Mouse (Mus musculus) kidney, postnatal 10 days (tissue): ENCODE results near the gene Atxn2.
A peak's percentile ranks its signal among the peaks of the same experiment; 100 is the strongest.
"Not testable (repeated sequence)": the region's sequence is repeated elsewhere in the genome, so short reads cannot be mapped to it uniquely, and the experiment has no call there.

Experiments used
- DNase-seq: peaks from one replicate; pipeline ENCODE4 v3.0.0; 2021; ENCODE audit warnings: mixed read lengths

Atxn2 gene

GRCm38 (mm10) chr5:121711928-121712231 is 743 bp downstream of the Atxn2 start:
- DNase-seq = no peak

DNA sequence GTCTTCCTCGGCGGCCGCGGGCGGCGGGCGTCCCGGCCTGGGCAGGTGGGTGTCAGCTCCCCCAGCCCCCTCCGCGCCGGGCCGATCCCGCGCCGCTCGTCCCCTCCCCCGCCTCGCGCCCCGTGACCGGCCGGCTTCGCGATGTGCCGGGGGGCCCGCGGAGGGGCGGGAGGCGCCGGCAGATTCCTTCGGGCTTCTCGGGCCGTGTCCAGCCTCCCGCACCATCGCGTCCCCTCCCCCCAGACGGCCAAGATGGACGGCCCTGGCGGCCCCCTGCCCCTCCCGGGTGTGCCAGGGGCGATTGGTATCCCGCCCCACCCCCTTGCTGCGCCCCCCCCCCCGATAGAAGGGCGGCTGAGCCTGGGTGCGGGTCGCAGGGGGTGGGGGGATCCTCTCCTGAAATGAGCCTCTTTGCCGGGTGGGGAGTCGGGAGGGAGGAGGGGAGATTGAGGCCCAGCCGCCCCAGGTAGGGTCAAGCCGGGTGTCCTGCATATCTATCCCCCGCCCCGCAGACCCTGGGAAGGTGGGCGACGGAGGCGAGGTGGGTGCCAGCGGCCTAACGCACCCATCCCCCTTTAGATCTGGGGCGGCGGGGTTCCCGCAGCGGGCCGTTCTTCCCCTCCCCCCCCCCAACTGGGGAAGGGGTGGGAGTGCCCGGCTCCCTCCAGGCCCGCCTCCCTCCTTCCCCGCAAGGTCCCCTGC is 1.2 kb downstream of the Atxn2 start:
- DNase-seq = peak; percentile 76

DNA sequence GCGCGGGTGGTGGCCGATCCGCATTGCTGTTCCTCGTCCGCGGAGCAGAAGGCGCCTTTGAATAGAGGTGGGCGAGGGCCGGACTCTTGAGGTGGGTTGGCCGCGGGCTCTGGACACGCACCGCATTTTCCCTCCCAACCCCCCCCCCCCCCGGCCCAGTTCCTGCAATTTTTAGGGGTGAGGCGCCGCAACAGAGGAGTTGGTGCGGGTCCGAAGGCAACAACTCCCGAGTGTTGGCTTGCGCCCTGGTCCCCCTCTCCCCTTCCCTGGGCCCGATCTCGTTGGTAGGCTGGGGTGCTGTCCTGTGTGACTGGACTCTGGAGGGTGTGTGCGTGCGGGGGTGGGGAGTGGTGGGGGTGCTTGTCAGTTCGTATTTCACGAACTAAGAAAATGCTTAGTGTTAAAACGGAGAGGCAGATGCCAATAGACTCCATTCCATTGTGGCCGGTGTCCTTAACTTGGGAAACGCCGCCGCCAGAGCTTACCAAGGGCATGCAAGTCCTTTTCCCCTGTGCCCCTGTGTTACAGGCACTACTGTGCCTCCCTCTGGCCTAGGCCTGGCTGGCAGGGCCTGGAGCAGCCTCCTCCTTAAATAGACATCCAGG is 1.9 kb downstream of the Atxn2 start:
- DNase-seq = peak; percentile 74

DNA sequence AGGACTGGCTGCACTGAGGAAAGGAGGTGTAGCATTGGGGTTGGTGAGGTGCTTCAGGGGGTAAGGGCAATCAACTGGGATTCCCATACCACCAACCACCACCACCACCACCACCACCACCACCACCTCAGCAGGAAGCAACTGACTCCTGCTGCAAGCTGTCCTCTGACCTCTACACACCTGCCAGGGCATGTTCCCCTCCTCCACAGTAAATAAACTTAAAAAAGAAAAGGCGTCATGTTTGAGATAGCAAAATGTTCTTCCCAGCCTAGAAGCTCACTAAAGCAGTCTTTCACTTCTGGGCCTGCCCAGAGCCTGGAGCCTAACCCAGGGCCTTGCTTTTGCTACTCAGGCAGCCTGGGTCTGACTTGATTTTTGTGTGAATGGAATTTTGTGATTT is 3.2 kb downstream of the Atxn2 start:
- DNase-seq = no peak

DNA sequence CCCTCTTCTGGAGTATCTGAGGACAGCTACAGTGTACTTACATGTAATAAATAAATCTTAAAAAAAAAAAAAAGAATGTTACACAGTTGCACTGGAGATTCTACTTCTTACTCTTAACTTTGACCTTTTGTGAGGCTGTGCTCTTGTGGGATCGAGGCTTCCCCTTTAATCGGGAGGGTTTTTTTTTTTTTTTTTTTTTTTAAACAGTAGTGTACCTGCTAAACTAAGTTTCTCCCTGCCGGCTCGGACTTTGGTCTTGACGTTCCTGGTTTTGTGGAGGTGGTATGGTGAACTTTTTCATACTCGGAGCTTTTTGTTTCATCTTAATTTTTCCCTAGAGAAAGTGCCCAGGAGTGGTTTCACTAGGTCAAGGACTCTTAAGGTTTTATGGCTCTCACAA is 3.8 kb downstream of the Atxn2 start:
- DNase-seq = no peak

DNA sequence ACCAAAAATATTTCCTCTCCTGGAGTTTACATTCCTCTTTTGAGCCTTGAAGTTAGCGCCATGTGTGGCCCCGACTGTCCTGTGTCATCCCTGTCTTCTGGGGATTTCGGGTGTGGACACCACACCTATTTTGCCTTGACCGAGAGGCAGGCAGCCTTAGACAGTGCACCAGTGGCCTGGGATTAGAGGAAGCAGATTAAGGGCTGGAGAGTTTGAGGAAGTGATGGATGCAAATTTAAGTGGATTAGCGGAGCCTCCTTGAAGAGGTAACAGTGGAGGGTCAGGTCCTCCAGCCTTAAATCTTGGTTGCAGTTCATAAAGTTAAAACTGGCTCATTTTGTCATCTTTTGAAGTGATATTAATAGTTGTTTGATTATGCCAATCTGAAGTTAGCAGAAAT is 7.3 kb downstream of the Atxn2 start:
- no peak for DNase-seq

DNA sequence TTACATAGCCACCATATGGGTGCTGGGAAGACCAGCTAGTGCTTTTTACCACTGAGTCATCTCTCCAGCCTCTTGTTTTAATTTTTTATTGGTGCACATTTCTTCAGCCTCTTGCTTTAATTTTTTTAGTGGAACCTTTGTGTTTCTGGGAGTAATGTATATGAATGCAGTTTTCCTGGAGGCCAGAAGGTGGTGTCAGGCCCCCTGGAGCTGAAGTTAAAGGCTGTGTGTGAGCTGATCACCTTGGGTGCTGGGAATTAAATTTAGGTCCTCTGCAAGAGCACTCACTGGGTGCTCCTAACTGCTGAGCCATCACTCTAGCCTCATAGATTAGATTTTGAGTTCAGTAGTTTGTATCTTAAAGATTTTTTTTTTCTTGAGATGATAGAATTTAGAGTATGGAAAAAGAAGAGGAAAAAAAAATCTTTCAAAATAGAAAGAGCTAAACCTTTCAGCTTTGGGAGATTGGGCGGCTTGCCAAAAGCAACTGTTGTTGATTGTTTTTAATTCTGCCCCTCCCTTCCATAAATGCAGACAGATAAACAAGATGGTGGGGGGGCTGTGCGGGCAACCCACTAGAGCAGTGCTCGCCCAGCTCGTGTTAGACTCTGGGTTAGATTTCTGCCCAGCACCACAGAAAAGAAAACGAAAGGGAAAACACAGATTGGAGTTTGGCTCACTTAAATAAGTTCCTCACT is 9.9 kb downstream of the Atxn2 start:
- DNase-seq = peak; percentile 46

DNA sequence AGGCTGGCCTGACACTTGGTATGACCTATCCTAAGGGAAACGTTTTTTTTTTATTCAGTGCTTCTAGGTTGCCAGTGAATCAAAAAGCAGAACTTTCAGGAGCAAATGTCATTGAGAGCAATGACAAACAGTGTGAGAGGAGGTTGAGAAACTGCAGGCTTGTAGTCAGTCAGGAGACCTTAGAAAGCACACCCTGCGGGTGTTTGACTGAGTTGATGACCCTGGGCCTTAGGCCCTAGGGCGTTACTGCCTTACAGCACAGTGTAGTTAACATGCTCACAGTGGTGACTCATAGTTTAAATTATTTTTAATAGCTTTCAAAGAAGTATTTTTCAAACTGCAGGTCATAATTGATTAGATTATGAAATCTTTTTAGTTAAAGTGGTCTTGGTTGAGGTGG is 10.7 kb downstream of the Atxn2 start:
- DNase-seq = no peak

DNA sequence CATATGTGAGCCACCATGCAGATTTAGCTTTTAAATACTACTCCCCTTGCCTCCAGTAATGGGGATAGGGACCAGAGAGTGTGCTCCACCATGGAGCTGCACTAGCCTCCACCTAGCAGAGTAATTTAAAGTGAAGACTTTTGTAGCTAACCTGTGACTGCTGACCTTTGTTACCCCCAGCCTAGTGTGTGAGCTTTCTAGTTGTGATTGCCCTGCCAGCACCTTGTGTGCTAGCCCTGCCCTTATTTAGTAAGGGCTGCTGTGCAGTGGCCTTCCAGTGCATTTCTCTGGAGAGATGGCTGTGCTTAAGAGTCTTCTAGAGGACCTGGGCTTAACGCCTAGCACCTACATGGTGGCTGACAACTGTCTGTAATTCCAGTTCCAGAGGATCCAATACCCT is 13.5 kb downstream of the Atxn2 start:
- DNase-seq = no peak

DNA sequence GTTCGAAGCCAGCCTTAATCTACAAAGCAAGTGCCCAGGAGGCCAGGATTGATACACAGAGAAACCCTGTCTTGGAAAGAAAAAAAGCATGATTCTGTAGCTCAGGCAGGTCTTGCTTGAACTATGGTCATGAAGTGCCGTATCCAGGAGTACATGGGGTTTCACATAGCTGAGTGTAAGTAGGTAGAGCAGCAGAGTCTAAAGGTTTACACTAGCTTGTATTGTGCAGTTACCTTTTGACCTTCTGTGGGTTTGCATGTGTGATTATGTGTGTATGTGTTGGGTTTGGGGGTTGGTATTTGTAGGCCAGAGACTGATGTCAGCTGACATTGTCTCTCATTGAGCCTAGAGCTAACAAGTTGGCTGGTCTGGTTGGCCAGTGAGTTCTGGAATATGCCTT is 18.9 kb downstream of the Atxn2 start:
- DNase-seq = no peak

DNA sequence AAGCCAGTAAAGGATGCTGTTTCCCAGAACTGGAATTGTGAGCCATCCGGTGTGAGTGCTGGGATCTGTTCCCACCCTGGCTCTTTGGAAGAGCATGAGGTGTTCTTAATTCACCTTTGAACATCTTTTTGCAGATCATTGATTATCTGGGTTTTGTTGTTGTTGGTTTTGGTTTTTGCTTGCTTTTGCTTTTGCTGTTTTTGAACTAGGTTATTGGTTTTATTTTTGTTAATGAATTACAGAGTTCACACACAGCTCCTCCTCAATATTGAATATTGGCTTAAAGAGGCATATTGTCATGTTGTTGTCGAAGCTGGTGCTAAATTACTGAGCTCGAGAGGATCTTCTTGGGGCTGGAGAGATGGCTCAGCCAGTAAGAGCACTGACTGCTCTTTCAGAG is 25.5 kb downstream of the Atxn2 start:
- no peak for DNase-seq

GRCm38 (mm10) chr5:121738162-121738561 is 27.0 kb downstream of the Atxn2 start:
- DNase-seq = not testable (repeated sequence)

GRCm38 (mm10) chr5:121738576-121739191 is 27.5 kb downstream of the Atxn2 start:
- no peak for DNase-seq

DNA sequence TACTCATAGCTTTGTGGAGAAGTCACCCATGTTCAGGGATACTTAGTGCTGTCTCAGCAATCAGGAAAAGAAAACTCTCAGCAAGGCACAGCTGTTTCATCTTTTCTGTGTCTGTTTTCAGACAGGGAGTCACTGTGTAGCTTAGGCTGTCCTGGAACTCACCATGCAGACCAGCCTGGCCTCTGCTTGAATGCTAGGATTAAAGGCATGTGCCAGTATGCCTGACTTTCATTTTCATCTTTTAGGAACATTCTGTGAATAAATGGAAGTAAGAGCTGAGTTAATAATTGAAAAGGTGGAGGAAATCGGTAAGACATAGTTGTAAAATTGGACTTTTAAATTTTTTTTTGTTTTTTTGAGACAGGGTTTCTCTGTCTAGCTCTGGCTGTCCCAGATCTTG is 29.4 kb downstream of the Atxn2 start:
- DNase-seq = no peak

- DNase-seq = no peak
Observed at GRCm38 (mm10) chr5:121742915-121743314, 31.8 kb downstream of the Atxn2 start.

DNA sequence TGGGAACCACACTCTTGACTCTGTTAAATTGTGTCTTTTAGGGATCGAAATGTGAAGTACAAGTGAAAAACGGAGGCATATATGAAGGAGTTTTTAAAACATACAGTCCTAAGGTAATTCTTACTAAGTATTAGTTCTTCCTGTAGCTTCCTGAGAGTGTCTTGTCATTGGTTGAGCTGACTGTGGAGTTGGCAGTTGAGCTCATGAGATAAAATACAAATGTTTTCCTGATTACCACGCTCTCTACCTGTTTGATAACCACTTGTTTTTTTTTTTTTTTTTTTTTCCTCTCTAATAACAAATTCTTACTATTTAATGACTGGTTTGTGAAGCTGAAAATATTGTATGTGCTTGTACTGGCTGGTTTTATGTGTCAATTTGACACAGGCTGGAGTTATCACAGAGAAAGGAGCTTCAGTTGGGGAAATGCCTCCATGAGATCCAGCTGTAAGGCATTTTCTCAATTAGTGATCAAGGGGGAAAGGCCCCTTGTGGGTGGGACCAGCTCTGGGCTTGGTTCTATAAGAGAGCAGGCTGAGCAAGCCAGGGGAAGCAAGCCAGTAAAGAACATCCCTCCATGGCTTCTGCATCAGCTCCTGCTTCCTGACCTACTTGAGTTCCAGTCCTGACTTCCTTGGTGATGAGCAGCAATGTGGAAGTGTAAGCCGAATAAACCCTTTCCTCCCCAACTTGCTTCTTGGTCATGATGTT is 36.9 kb downstream of the Atxn2 start:
- not testable (repeated sequence) for DNase-seq

- DNase-seq = no peak
Observed at GRCm38 (mm10) chr5:121749633-121750032, 38.5 kb downstream of the Atxn2 start.

DNA sequence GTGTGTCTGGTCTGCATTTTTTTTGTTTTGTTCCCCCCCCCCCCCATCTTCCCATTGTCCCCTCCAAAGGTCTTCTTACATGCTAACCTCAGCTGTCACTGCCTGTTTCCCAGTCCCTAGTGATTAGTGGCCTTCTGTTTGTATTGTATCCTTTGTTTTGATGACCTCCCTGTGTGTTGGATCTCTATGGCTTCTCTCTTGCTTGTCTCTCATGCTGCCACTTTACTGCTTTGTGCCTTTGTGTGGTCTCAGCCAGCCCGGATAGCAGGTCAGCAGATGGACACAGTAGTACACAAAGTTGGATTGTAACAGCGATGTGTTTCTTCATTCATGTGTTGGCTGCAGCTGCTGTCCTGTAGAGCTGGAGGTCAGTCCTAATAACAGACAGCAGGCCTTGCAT is 46.8 kb downstream of the Atxn2 start:
- DNase-seq = no peak

DNA sequence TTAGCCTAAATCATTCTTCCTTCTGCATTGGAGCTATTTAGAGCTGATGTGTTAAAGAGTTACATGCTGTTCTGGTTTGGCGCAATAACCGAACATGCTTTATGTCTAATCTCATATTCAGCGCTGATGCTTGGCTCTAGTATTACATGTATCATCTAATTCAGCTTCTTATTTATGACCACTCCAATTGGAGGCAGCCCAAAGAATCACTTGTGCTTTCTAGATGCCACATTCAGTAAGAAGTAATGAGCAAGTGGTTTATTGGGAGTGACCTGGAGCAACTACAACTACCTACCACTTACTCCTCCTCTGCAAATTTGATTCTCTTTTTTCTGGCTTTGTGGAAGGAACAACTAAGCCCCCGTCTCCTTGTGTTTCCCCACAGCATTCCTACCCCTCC is 47.2 kb downstream of the Atxn2 start:
- DNase-seq = no peak

DNA sequence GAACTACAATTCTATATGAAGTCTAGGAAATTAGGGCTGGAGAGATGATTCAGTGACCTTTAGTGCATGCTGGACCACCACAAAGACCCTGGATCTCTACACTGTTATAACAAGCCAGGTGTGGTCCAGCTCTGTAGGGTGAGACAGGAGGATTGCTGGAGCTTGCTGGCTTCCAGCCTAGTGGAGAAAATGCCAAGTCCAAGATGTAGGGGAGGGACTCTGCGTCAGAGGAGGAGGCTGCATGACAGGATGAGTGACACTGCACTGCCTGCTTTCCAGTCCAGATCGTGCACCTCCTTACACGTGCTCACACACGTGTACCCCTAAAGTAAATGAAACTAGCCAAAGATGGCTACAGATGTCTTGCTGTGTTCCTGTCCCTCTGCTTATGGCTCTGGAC is 48.8 kb downstream of the Atxn2 start:
- DNase-seq = no peak

- no peak for DNase-seq
Observed at GRCm38 (mm10) chr5:121761459-121761858, 50.3 kb downstream of the Atxn2 start.

DNA sequence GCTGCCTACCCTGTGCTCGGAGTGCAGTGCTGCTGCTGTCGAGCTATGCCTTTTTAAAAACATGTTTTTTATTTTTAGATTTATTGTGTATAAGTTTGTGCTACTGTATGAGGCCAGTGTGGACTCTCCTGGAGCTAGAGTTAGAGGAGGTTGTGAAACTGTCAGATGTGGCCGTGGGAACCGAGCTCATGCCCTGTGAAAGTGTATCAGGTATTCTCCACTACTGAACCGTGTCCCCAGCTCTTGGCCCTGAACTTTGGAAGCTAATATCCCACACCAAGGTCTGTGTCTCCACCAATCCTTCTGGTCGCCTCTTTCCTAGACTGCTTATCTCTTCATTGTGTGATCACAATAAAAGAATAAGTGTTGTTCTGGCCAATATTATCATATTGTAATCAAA is 51.8 kb downstream of the Atxn2 start:
- no peak for DNase-seq

DNA sequence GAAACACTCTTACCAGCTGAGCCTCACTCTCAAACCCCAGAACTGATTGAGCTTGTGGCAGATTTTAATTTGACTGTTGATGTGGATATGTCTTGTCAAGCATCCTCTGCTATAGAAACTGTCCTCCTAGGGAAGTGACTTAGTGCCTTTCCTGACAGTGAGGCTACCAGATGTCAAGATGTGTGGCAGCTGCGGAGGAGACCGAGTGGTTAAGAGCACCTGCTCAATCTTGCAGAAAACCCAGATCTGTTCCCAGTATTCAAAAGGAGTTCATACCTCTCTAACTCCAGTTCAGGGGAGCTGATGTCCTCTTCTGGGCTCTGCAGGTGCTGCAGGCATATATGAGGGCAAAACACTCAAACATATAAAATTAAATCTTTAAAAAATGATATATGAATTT is 53.9 kb downstream of the Atxn2 start:
- DNase-seq = no peak
